Mouse (Mus musculus) retina, embryonic 14.5 days (tissue): ENCODE measurements around the gene Akt3.

Experiments
- DNase-seq: peaks from one replicate; pipeline ENCODE4 v3.0.0-alpha.2; 2015; ENCODE audit warnings: low spot score

Gene Akt3

DNA sequence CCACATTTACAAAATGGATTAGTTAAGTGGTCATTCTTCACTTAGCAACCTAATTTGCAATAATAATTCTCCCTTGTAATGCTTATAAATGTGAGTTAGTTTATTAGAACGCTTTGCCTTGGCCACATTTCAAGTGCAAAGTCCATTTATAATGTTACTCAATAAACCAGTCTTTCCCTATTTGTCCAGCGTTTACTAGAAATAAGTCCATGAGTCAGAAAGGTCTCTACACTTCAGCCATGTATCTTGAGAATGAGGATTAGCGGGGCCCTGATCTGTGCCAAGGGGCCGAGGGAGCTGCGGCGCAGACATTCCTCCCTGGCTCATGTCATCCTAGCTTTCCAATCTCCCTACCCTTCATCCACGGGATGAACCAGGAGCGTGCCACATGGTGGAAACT, 275.3 kb downstream of the Akt3 start:
- DNase-seq = no peak

DNA sequence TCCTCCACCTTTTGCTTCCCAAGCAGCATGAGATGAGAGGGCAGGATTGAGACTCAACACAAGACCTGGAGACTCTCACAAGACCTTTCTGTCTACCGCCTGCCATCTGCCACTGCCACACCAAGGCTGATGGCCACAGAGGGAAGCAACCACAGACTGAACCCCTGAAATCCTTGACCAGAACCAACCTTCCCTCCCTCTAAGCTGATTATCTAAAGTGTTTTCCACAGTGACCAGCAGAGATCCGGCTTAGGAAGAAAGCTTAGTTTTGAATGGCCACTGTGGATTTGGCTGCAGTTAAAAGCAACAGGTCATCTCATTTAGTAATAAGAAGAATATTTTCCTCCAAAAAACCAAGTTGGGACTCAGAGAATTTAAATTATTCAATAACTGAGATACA, 276.5 kb downstream of the Akt3 start:
- no peak for DNase-seq

DNA sequence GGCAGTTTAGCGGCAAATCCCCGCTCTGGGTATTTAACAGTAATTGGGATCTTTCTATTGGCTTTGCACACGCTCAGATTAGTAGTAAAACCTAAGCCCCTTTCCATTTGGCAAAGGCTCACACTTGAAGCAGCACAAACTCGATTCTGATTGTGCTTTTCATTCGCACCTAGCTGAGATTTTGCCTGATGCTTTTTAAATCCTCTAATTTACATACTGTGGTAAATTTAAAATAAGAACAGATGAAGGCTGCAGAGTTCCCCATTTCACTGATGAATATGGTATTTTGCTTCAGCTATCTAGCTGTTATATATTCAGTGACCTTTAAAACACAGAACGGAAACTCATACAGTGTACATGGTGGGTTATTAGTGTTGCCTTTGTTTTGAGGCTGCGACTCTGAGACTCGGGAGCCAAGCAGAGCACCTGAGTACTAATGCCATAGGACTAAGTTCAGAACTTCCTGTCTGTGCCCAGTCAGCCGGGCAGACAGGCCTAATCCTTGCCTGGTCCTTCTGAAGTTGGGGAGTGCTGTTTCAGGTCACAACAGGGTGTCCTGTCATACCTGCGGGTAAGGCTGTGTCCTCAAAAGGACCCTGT, 277.1 kb downstream of the Akt3 start:
- DNase-seq = no peak

DNA sequence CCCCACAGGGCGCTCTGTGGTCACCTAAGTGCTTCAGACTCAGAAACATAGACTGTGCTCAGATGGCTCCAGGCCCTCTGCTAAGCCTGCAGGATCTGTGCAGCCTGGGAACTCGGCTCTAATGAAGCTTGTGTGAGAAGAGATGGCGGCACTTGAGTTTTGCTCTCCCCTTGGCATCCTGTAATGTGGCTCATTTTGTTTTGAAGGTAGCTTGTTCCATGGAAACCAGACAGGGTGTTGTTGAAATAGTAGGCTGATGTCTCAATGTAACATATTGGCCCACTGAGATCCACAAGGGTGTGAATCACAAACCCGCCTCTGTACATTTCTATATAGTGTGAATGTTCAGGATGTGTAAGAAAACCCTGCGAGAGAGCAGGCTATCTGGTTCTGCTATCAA, 277.9 kb downstream of the Akt3 start:
- DNase-seq = no peak

DNA sequence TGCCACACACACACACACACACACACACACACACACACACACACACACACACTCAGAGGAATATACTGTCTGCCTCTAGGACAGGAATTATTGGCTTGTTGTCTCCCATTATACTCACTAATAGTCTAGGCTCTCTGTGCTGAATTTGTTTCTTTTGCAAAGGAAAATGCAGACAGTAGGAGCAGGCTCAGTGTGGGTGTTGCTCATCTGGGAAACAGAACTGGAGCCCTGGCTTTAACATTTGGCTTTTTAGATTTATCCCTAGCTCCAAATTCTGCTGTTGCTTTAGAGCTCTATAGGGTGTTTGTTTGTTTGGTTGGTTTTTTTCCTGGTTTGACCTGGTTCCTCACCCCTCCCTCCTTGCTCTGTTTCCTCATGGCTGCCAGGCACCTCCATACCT, 278.8 kb downstream of the Akt3 start:
- DNase-seq = no peak

DNA sequence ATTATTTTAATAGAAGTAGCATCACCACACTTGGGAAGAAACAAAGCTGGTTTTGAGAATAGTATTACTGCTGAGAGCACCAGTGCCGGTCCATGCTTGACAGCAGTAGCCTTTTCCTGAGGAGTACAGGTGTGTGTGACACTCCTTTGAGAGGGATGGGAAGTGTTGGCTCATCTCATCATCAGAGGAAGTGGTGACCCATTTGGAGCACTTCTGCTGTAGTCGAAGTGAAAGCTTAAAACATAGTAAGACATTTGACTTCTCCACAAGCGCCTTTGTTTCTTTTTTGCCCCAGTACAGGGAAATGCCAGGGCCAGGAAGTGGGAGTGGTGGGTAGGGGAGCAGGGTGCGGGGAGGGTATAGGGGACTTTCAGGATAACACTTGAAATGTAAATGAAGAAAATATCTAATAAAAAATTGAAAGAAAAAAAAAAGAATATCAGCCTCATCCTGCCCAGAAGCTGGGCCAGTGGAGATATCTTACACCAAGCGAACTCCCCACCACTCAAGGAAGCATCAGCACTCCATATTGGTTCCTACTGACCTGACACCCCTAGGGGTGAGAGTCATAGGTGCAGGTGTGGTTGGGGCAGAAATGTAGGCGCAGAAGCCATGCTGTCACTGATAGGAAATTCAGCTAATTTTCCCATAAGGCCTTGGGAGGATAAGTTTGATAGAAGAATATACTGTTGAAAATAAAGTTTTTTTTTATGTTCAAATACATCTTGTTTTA, 284.5 kb downstream of the Akt3 start:
- no peak for DNase-seq

DNA sequence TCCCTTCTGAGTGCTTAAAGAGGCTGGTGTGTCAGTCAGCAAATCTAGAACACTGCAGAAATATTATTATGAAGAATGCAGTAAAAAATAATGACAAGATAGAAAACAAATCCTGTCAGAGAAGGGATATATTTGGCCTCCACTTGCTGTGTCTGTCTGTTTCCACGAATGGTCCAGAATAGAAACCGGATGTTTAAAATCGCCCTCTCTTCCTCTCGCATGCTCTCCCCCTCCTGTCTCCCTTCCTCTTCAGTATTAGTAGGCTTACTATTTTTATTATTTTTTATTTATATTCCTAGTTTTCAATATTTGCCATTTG, 286.6 kb downstream of the Akt3 start:
- DNase-seq = no peak

DNA sequence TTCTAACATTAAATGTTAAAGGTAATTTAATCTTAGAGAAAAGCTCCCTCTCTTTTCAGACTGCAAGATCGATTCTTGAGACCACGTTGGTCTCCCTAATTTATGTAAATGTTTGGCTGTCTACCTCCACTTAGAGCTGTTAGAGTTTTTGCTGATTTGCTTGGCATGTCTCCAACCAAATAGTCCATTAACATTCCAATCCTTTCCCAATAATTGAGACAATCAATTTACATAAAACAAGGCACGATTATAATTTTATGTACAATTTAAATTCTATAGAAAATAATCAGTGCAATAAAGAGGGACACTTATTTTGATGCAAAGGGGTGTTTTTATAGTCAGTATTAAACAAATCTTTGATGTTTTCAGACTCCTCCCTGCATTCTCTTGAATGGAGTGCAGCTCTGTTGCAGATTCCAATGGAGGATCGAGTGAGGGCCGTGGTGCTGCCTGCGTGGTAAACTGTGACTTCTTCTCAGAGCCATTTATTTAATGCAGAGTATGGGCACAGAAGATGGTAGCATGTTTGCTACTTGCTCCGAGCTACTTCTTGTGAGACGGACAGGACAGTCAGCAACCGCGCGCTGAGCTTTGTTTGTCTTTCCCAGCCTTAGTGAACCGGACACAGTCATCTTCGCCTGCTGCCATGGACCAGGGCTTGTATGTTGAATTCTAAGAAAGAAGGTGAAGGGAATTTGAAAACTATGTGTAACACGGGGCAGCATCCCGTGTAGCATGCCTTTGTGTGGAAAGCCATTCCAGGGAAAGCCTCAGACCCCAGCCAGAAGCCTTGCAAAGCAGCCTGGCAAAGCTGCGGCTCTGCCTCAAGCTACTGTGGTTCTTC, 287.1 kb downstream of the Akt3 start:
- no peak for DNase-seq
